Mouse (Mus musculus) common myeloid progenitor, adult 5-6 weeks (primary cell): ENCODE measurements around the gene Cebpz. TPM values are rescaled to one million over a fixed set of nuclear protein-coding genes. Genes with fewer than 3 reads are reported as not detected.

Experiments used
- ATAC-seq: replicated peaks from 2 replicates; pipeline ENCODE4 v1.8.0; 2016; ENCODE audit warnings: low read depth, mild to moderate bottlenecking, moderate TSS enrichment, inconsistent platforms; ENCODE audit not compliant: poor library complexity, severe bottlenecking
- total RNA-seq: library from RNA; stranded (forward); fragments of 200-1000, 187-1606 nt; gene quantifications from 2 replicates; pipeline ENCODE4 v1.2.3, GENCODE M21; 2017

The Cebpz gene
- total RNA-seq: 145 and 168 TPM in 2 replicates

- ATAC-seq: peak; percentile 96
These were observed at the start of gene Cebpz, which contains the start of gene Ndufaf7 for GRCm38 (mm10) chr17:78936466-78937228. TSS of gene Cebpz (minus strand) at chr17:78937066. TSS of gene Ndufaf7 (plus strand) at chr17:78937136.

- no peak for ATAC-seq
These were observed 46.9 kb upstream of the Cebpz start for GRCm38 (mm10) chr17:78983736-78984135.

GRCm38 (mm10) chr17:78983166-78983565 lies 46.3 kb upstream of the Cebpz start:
- ATAC-seq: no peak

- no peak for ATAC-seq
These were observed 31.6 kb upstream of the Cebpz start for GRCm38 (mm10) chr17:78968500-78968899.

- no peak for ATAC-seq
These were observed 29.4 kb upstream of the Cebpz start for GRCm38 (mm10) chr17:78966092-78966883.

- no peak for ATAC-seq
These were observed 27.5 kb upstream of the Cebpz start for GRCm38 (mm10) chr17:78964387-78964786.

- no peak for ATAC-seq
These were observed 22.6 kb upstream of the Cebpz start for GRCm38 (mm10) chr17:78959473-78959872.

GRCm38 (mm10) chr17:78953240-78953639 lies 16.4 kb upstream of the Cebpz start:
- no peak for ATAC-seq

- no peak for ATAC-seq
These were observed 15.2 kb upstream of the Cebpz start for GRCm38 (mm10) chr17:78952070-78952469.

- ATAC-seq: no peak
These were observed 14.4 kb upstream of the Cebpz start for GRCm38 (mm10) chr17:78951225-78951624.

GRCm38 (mm10) chr17:78942579-78942978 lies 5.7 kb upstream of the Cebpz start:
- no peak for ATAC-seq

- peak; percentile 31 for ATAC-seq
These were observed 2.1 kb upstream of the Cebpz start for GRCm38 (mm10) chr17:78938927-78939326.

GRCm38 (mm10) chr17:78937229-78937853 lies 475 bp upstream of the Cebpz start:
- no peak for ATAC-seq

- no peak for ATAC-seq
These were observed 1.0 kb downstream of the Cebpz start for GRCm38 (mm10) chr17:78935857-78936256.

- ATAC-seq: no peak
These were observed 19.2 kb downstream of the Cebpz start for GRCm38 (mm10) chr17:78917696-78918095.

- no peak for ATAC-seq
These were observed 20.0 kb downstream of the Cebpz start for GRCm38 (mm10) chr17:78916899-78917298.

- ATAC-seq: peak; percentile 90
These were observed 20.5 kb downstream of the Cebpz start, which contains the start of gene Cebpzos for GRCm38 (mm10) chr17:78916369-78916813. TSS of gene Cebpzos (plus strand) at chr17:78916500.

- ATAC-seq: no peak
These were observed 21.1 kb downstream of the Cebpz start for GRCm38 (mm10) chr17:78915772-78916171.

- no peak for ATAC-seq
These were observed 22.9 kb downstream of the Cebpz start for GRCm38 (mm10) chr17:78913921-78914320.

- peak; percentile 26 for ATAC-seq
These were observed 24.0 kb downstream of the Cebpz start for GRCm38 (mm10) chr17:78912861-78913281.

- no peak for ATAC-seq
These were observed 27.5 kb downstream of the Cebpz start for GRCm38 (mm10) chr17:78909374-78909773.
